Mouse (Mus musculus) heart, embryonic 14.5 days (tissue): ENCODE results near the gene Thnsl1. TPM values are rescaled to one million over a fixed set of nuclear protein-coding genes. Genes with fewer than 3 reads are reported as not detected.

Source experiments
- ATAC-seq: fragments of 200-750 bp; cut with Nextera tagmentation; 2 replicates; pipeline ENCODE4 v1.8.0; 2017; ENCODE audit warnings: low read depth, moderate TSS enrichment; ENCODE audit not compliant: insufficient number of reproducible peaks, insufficient read depth, low FRiP score
- H3K27ac ChIP-seq, 2 experiments: fragments of 200-500 bp in 1 of 2; fragments of 300-500 bp in 1 of 2; sonication (generic) in 1 of 2; replicated peaks in 1 of 2; 2 replicates each; pipeline ENCODE4 v1.5.1; 2012 to 2014; ENCODE audit warnings: low read depth in 2 of 2, low read length in 2 of 2, control low read depth in 1 of 2, mild to moderate bottlenecking in 1 of 2, mixed read lengths in 1 of 2; ENCODE audit not compliant: control insufficient read depth in 1 of 2, insufficient read depth in 1 of 2
- H3K27me3 ChIP-seq: fragments of 300-500 bp; sonication (generic); 2 replicates; pipeline ENCODE4 v1.6.1; 2014; ENCODE audit warnings: mild to moderate bottlenecking, low read length, control low read depth; ENCODE audit not compliant: control insufficient read depth, insufficient read depth
- H3K36me3 ChIP-seq: fragments of 300-500 bp; sonication (generic); 2 replicates; pipeline ENCODE4 v1.6.1; 2014; ENCODE audit warnings: mild to moderate bottlenecking, control low read depth, low read length, mixed read lengths; ENCODE audit not compliant: control insufficient read depth, insufficient read depth
- H3K4me1 ChIP-seq, 2 experiments: fragments of 200-500 bp in 1 of 2; fragments of 300-500 bp in 1 of 2; sonication (generic) in 1 of 2; 2 replicates each; pipeline ENCODE4 v1.6.1; 2012 to 2014; ENCODE audit warnings: low read length in 2 of 2, control low read depth in 1 of 2, mixed read lengths in 1 of 2; ENCODE audit not compliant: control insufficient read depth in 2 of 2, insufficient read depth in 2 of 2
- H3K4me2 ChIP-seq: fragments of 300-500 bp; sonication (generic); 2 replicates; pipeline ENCODE4 v1.6.1; 2014; ENCODE audit warnings: mild to moderate bottlenecking, low read length
- H3K4me3 ChIP-seq, 2 experiments: fragments of 200-500 bp in 1 of 2; fragments of 300-500 bp in 1 of 2; sonication (generic) in 1 of 2; 2 replicates each; pipeline ENCODE4 v1.5.1; 2012 to 2014; ENCODE audit warnings: low read length in 2 of 2, mild to moderate bottlenecking in 2 of 2, control low read depth in 1 of 2, low read depth in 1 of 2, moderate library complexity in 1 of 2; ENCODE audit not compliant: control insufficient read depth in 1 of 2, insufficient read depth in 1 of 2
- H3K9ac ChIP-seq: fragments of 300-500 bp; sonication (generic); 2 replicates; pipeline ENCODE4 v1.6.1; 2014; ENCODE audit warnings: mild to moderate bottlenecking, low read length
- H3K9me3 ChIP-seq: fragments of 300-500 bp; sonication (generic); 2 replicates; pipeline ENCODE4 v1.6.1; 2016; ENCODE audit warnings: low read length, control low read depth; ENCODE audit not compliant: control insufficient read depth
- WGBS: fragments of 180-500 bp; shearing (Covaris S2); extraction: QIAGEN DNeasy Blood & Tissue Kit; methylation state at CpG from one replicate; pipeline ENCODE4 v1.1.7; 2014; 5-methylcytosine and 5-hydroxymethylcytosine counted together
- polyA plus RNA-seq: library from polyadenylated mRNA; unstranded; fragments of >200 nt; fragmentation: Nextera tagmentation; extraction: Ambion mirVana; gene quantifications from 2 replicates; pipeline ENCODE4 v1.2.1, GENCODE M21; 2014

Thnsl1 gene
- polyA plus RNA-seq, 1 experiment from 2014 or later = 8.5 TPM

DNA sequence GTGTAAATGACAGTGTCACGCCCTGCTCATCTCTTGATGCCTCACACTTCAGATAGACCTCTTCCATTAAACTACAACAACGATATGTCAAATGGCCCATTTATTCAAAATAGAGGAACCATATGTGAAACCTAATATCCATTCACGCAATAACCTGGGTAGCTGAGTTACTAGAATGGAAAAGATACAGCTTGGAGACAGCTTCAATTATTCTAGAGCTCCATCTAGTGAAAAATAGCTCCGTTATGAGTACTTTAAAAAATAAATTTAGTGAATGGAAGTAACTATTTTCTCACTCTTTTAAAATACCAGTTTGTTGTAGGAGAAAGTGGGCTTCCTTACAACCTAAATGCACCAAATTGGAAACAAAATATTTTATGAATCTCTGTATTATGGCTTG lies 16.9 kb upstream of the Thnsl1 start:
- no peak overlapping the region for H3K27ac ChIP-seq
- no peak for ATAC-seq
- H3K27me3 ChIP-seq = no peaks in the 10 kb centered on the region
- H3K4me1 ChIP-seq = no peaks in the 10 kb centered on the region
- H3K36me3 ChIP-seq = no peaks in the 10 kb centered on the region
- 76% methylated on average over 4 of the region's 4 CpGs for WGBS
- no peaks in the 10 kb centered on the region for H3K9me3 ChIP-seq
- no peak overlapping the region for H3K4me3 ChIP-seq
- H3K9ac ChIP-seq = no peak overlapping the region
- H3K4me2 ChIP-seq = no peak overlapping the region

DNA sequence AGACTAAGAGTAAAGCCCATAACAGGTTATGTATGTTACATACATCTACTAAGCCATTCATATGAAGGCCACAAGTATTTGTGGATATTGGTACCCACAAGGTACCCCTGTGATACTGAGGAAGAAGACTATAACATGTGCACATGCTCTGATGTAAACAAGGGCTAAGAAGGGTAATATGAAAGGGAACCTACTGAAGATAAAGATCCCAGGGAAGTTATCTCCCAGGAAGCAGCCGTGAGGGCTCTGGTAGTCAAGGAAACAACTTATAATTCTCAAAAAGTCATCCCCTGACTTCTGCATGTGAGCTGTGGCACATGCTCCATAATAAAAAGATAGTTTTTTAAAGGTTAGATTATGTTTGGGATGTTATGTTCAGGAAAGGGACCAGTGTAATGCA lies 14.3 kb upstream of the Thnsl1 start:
- no peak overlapping the region for H3K9ac ChIP-seq
- H3K36me3 ChIP-seq = no peaks in the 10 kb centered on the region
- H3K4me3 ChIP-seq = no peak overlapping the region
- H3K4me2 ChIP-seq = no peak overlapping the region
- no peak for ATAC-seq
- no peak overlapping the region for H3K27ac ChIP-seq
- no peaks in the 10 kb centered on the region for H3K4me1 ChIP-seq
- H3K9me3 ChIP-seq = no peaks in the 10 kb centered on the region
- WGBS = 69% methylated on average over 1 of the region's 1 CpGs
- H3K27me3 ChIP-seq = no peaks in the 10 kb centered on the region

DNA sequence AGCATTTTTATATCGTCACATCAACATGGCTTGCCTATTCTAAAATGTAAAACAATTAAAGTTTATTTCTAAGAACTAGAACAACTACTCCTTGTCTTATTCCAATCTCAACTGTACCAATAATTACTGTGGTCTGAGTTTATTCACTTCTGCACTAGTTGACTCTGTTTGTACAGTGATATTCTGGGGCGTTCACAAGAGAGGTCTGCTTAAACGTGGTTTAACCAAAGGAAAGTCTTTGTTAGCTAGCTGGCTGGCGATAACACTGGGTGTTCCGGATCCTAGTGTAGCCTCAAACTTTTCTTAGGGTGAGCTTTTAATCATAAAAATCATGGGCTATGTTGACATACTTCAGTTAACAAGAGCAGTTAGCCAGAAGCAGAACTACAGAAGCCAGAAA lies 10.3 kb upstream of the Thnsl1 start:
- no peak overlapping the region for H3K4me3 ChIP-seq
- H3K27ac ChIP-seq = no peak overlapping the region
- H3K27me3 ChIP-seq = no peaks in the 10 kb centered on the region
- H3K4me2 ChIP-seq = no peak overlapping the region
- H3K36me3 ChIP-seq = no peaks in the 10 kb centered on the region
- H3K9me3 ChIP-seq = no peaks in the 10 kb centered on the region
- 89% methylated on average over 5 of the region's 5 CpGs for WGBS
- H3K9ac ChIP-seq = no peak overlapping the region
- no peak for ATAC-seq
- H3K4me1 ChIP-seq = peaks cover 0 to 5% of the 10 kb centered on the region in 2 experiments; a peak in 1 of 4 replicates

DNA sequence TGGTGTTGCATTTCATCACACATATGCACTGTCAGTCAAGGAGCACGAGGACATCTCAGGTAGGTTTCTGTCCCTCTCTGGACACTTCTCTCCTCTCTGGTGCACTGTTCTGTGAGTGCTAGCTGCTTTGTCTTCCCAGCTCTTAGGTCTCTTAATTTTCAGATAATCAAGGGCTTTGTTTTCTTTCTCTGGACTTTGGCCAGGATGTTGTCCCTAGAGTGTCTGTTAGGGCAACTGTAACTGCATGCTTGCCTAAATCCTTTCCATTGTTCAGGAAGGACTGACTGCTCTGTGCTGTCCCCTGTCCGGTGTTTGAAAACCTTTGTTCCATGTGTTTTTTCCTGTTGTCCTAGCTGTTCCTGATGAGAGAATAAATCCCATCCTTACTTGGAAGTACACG lies 6.5 kb upstream of the Thnsl1 start:
- no peak for ATAC-seq
- H3K4me1 ChIP-seq = peaks cover 0 to 5% of the 10 kb centered on the region in 2 experiments; a peak in 1 of 4 replicates
- no peaks in the 10 kb centered on the region for H3K27me3 ChIP-seq
- 0 out of 4 replicates have a peak overlapping the region, but pooled peaks of 1 of the 2 experiments have one; percentile 2 for H3K27ac ChIP-seq
- H3K4me2 ChIP-seq = no peak overlapping the region
- no peak overlapping the region for H3K9ac ChIP-seq
- no peaks in the 10 kb centered on the region for H3K9me3 ChIP-seq
- H3K4me3 ChIP-seq = no peak overlapping the region
- 29% methylated on average over 3 of the region's 3 CpGs for WGBS
- no peaks in the 10 kb centered on the region for H3K36me3 ChIP-seq

DNA sequence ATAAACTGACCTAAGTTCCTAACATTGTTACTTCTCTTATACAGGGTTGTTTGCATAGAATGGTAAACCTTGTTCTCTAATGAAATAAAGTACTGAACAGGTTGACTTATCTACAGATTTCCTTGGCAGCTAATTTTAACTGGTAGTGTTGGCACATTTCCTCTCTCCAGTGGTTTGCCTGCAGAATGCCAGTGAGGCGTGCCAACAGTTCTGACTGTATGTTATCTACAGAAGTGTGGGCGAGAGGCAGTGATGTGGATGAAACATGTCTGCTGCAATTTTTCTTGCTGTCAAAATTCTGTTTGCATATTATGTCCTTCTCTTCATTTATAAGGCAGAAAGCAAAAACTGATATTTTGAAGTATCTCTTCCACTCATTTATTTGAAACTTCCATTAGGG lies 2.8 kb upstream of the Thnsl1 start:
- Histone ChIP-seq H3K4me1 (peaks cover 4 to 17% of the 10 kb centered on the region in 2 experiments), H3K27me3 (no peaks in the 10 kb centered on the region), H3K4me2 (no peak overlapping the region), H3K9ac (no peak overlapping the region), H3K36me3 (no peaks in the 10 kb centered on the region), H3K9me3 (no peaks in the 10 kb centered on the region), H3K27ac (no peak overlapping the region), H3K4me3 (no peak overlapping the region)
- WGBS = 31% methylated on average over 2 of the region's 2 CpGs
- ATAC-seq = no peak

DNA sequence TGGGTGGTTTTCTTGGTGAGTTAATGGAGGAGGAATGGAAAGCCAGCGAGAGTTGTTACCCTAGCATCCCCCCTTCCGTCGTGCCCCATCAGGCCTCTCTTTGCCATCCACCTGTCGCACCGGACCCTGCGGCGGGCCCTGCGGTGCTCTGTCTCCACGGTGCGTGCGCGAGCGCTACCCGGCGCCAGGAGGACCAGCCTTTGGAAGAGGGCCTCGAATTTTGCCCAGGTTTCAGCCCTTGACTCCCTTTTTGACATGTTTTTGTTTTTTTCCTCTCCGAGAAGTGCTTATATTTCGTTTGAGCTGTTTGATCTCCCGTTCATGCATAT lies 271 bp downstream of the Thnsl1 start:
- Histone ChIP-seq H3K4me2 (peak overlapping the region; percentile 72), H3K9ac (peak overlapping the region; percentile 74), H3K4me3 (peak overlapping the region; percentile 60 to 95), H3K36me3 (no peaks in the 10 kb centered on the region), H3K9me3 (no peaks in the 10 kb centered on the region), H3K4me1 (peaks cover 4 to 12% of the 10 kb centered on the region in 2 experiments), H3K27ac (peak overlapping the region; percentile 46 to 61), H3K27me3 (no peaks in the 10 kb centered on the region)
- ATAC-seq = peak; percentile 87
- under 1% methylated on average over 19 of the region's 19 CpGs for WGBS

DNA sequence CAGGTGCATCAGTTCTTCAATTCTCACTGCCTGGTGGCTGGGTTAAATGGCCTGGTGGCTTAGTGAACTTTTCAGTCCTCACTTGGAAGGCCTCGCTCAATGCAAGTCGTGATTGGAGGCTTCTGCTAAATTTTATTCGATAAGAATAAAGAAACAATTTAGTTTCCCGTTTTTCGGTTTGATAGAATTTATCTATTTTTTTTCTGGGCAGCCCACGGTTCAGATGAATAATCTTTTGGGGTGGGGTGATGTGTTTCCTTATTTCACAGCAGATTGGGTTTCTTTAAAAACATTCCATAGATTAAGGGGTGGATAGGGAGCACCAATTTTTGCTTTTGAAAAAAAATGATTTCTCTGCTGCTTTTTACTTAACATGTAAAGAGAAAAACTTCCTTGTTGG lies 754 bp downstream of the Thnsl1 start:
- H3K4me1 ChIP-seq = peaks cover 4 to 12% of the 10 kb centered on the region in 2 experiments
- no peaks in the 10 kb centered on the region for H3K9me3 ChIP-seq
- peak overlapping the region; percentile 72 for H3K4me2 ChIP-seq
- H3K4me3 ChIP-seq = peak overlapping the region; percentile 60 to 95
- H3K27ac ChIP-seq = peak overlapping the region; percentile 46 to 61; a peak in 2 of 4 replicates
- H3K36me3 ChIP-seq = no peaks in the 10 kb centered on the region
- no peaks in the 10 kb centered on the region for H3K27me3 ChIP-seq
- 39% methylated on average over 6 of the region's 6 CpGs for WGBS
- ATAC-seq = no peak
- peak overlapping the region; percentile 74 for H3K9ac ChIP-seq

DNA sequence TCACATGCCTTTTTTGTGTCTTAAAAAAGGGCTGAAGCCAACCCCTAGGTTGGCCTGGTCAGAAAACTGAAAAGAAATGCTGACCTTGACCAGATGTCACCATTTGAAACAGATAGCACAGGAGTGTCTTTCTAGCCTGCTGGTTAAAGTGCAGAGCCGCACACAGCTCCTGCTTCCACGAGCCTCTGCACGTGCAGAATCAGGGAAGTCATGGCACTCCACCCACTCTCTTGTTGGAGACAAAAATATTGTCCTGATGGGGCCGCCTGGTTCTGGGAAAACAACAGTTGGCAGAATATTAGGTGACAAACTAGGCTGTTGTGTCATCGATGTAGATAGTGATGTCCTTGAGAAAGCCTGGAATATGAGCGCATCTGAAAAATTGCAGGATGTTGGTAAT lies 5.8 kb downstream of the Thnsl1 start:
- no peak for ATAC-seq
- 63% methylated on average over 6 of the region's 6 CpGs for WGBS

More for the DNA sequence above, 5.8 kb downstream of the Thnsl1 start:
- Histone ChIP-seq H3K36me3 (0 out of 2 replicates have a peak, but pooled peaks cover 2% of the 10 kb centered on the region), H3K27ac (no peak overlapping the region), H3K4me1 (peaks cover 0 to 3% of the 10 kb centered on the region in 2 experiments; a peak in 2 of 4 replicates), H3K4me3 (no peak overlapping the region), H3K9me3 (no peaks in the 10 kb centered on the region), H3K27me3 (no peaks in the 10 kb centered on the region), H3K4me2 (no peak overlapping the region), H3K9ac (no peak overlapping the region)
